Mouse (Mus musculus) cerebellum, adult 11 months (tissue): ENCODE measurements around the gene Map3k10.
A peak's percentile ranks its signal among the peaks of the same experiment; 100 is the strongest.

ENCODE experiments used
- DNase-seq: peaks from one replicate; pipeline ENCODE4 v3.0.0; 2022

Gene Map3k10

DNA sequence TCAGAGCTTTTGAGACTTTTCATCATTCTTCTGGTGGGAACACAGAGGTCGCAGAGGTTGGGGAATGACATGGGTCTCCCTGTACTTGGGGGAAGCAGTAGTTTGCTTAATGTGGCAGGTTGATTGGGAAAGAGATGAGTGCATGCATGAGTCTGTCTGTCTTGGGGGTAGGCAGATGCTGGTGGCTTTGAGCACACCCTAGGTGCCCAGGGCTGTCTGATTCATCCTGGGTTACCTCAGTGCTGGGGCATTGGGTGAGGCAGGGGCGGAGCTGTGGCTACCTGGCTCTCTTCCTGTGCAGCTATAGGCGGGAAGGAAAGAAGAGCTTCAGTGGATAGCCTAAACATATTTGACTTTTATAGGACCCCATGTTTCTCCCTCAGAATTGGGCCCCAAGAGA is 66.3 kb downstream of the Map3k10 start:
- DNase-seq: no peak

- DNase-seq: peak; percentile 88
Observed at GRCm38 (mm10) chr7:27607580-27607979, 66.8 kb downstream of the Map3k10 start.

DNA sequence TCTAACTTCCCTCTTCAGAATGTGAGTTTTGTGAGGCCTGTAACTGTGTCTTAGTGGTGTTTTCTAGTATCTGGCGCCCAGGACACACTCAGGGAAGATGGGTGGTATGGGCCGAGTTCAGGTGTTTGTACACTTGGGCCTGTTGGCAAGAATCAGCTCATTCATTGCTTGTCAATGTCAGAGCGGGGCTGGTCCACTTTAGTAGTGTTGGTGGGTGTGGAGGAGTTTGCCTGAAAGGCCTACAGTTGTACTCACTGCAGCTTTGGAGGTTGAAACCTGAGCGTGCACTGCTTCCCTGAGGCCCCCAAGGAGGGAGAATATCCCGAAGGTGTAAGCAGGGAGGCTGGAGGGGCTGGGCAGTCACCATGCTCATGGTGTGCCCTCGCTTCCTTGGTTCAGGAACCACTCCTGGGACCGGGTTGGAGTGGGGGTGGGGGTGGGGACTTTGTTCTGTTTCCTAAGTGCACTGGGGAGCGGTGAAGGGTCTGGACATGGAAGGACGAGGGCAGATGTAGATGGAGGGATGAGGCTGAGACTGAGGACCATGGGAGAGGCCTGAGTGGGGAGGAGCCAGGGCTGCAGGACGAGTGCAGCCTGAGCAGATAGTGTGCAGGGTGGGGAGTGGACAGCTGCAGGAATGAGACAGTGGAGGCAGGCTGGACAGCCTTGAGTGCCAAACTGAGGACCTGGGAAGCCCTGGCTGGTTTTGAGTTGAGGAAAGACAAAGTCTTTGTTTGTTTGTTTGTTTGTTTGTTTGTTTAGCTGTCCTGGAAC is 67.7 kb downstream of the Map3k10 start:
- DNase-seq: no peak
